21 mouse cellular contexts compared by ENCODE assay signal in genomic region chr3:54474209-54474608, GRCm38 (mm10).
DNase-seq lines count a peak whose midpoint lies in the region; ATAC-seq and TF ChIP-seq lines count a peak whose summit lies in the region.
"Had no signal": no experiment of that assay in that cellular context is flagged by ENCODE, and none has a peak within 500 bp of the region (broad histone marks: within the 10 kb centered on the region; RNA-seq: fewer than 3 reads in every experiment).

No protein-coding gene starts in this region.

- H3K9ac ChIP-seq in lung, postnatal 0 days (replicated peaks; ENCODE audit: low read depth): no peak overlapping the region
- H3K9ac ChIP-seq: hindbrain, embryonic 15.5 days; intestine, embryonic 15.5 days; limb, embryonic 15.5 days; liver, embryonic 15.5 days; midbrain, embryonic 12.5 days; neural tube, embryonic 12.5 days had no signal

- H3K4me2 ChIP-seq in lung, postnatal 0 days (replicated peaks; ENCODE audit: low read depth, low read length): no peak overlapping the region
- H3K4me2 ChIP-seq: hindbrain, embryonic 15.5 days; intestine, embryonic 15.5 days; limb, embryonic 15.5 days; liver, embryonic 15.5 days; midbrain, embryonic 12.5 days; neural tube, embryonic 12.5 days had no signal

- H3K36me3 ChIP-seq in lung, postnatal 0 days (ENCODE audit: insufficient read depth, low read length): no peaks in the 10 kb centered on the region
- no peaks in the 10 kb centered on the region for H3K36me3 ChIP-seq in midbrain, embryonic 10.5 days
- H3K36me3 ChIP-seq: hindbrain, embryonic 15.5 days; intestine, embryonic 15.5 days; limb, embryonic 15.5 days; liver, embryonic 15.5 days; midbrain, embryonic 12.5 days; neural tube, embryonic 12.5 days had no signal

- no peaks in the 10 kb centered on the region for H3K9me3 ChIP-seq in lung, postnatal 0 days (ENCODE audit: low read length)
- H3K9me3 ChIP-seq in midbrain, embryonic 10.5 days (replicated peaks): no peaks in the 10 kb centered on the region
- H3K9me3 ChIP-seq: hindbrain, embryonic 15.5 days; intestine, embryonic 15.5 days; limb, embryonic 15.5 days; liver, embryonic 15.5 days; midbrain, embryonic 12.5 days; neural tube, embryonic 12.5 days had no signal

- no peak for TF ChIP-seq CTCF in lung, postnatal 0 days (IDR thresholded peaks at IDR 0.05)

- H3K27ac ChIP-seq in lung, postnatal 0 days (ENCODE audit: low read length): no peak overlapping the region
- no peak overlapping the region for H3K27ac ChIP-seq in midbrain, embryonic 10.5 days (replicated peaks)
- H3K27ac ChIP-seq: hindbrain, embryonic 15.5 days; intestine, embryonic 15.5 days; limb, embryonic 15.5 days; liver, embryonic 15.5 days; midbrain, embryonic 12.5 days; neural tube, embryonic 12.5 days had no signal

- H3K4me1 ChIP-seq in lung, postnatal 0 days (ENCODE audit: insufficient read depth, low read depth, low read length): no peaks in the 10 kb centered on the region
- H3K4me1 ChIP-seq in midbrain, embryonic 10.5 days: no peaks in the 10 kb centered on the region
- H3K4me1 ChIP-seq: hindbrain, embryonic 15.5 days; liver, embryonic 15.5 days; midbrain, embryonic 12.5 days; neural tube, embryonic 12.5 days had no signal

- H3K4me3 ChIP-seq in lung, postnatal 0 days (ENCODE audit: low read depth, low read length): no peak overlapping the region
- H3K4me3 ChIP-seq in midbrain, embryonic 10.5 days: no peak overlapping the region
- H3K4me3 ChIP-seq: hindbrain, embryonic 15.5 days; intestine, embryonic 15.5 days; limb, embryonic 15.5 days; liver, embryonic 15.5 days; midbrain, embryonic 12.5 days; neural tube, embryonic 12.5 days had no signal

- WGBS in lung, postnatal 0 days: 53% methylated on average over 6 of the region's 6 CpGs
- 87% methylated on average over 6 of the region's 6 CpGs for WGBS in midbrain, embryonic 10.5 days

- H3K27me3 ChIP-seq in lung, postnatal 0 days (replicated peaks; ENCODE audit: insufficient read depth, low read length): no peaks in the 10 kb centered on the region
- H3K27me3 ChIP-seq in midbrain, embryonic 10.5 days (ENCODE audit: low read depth, poor library complexity, severe bottlenecking): no peaks in the 10 kb centered on the region
- H3K27me3 ChIP-seq: CH12.LX; hindbrain, embryonic 15.5 days; intestine, embryonic 15.5 days; limb, embryonic 15.5 days; liver, embryonic 15.5 days; midbrain, embryonic 12.5 days; neural tube, embryonic 12.5 days had no signal

- no peak for DNase-seq in frontal cortex, postnatal 14 days (ENCODE audit: low spot score in 2 of 2)
- DNase-seq in heart, postnatal 10 days: peak; percentile 29 to 42
- no peak for DNase-seq in heart, postnatal 25 days (ENCODE audit: low spot score)
- peak; percentile 16 for DNase-seq in lung, postnatal 0 days (ENCODE audit: low spot score)
- DNase-seq in lung, postnatal 4 days: no peak
- no peak for DNase-seq in layer of hippocampus, adult 9-11 months
- no peak for DNase-seq in midbrain, embryonic 10.5 days (ENCODE audit: low spot score)
- DNase-seq: adrenal gland, postnatal 36 days; cerebellum, adult 9-10 months; heart, postnatal 4 days; layer of hippocampus, postnatal 36 days; thymus, postnatal 36 days had no signal

- ATAC-seq in frontal cortex, adult (ENCODE audit: low TSS enrichment): peak; percentile 65; the same call in 1 of the 2 replicates
- no peak for ATAC-seq in lung, postnatal 0 days
- ATAC-seq: forebrain, embryonic 14.5 days; intestine, embryonic 15.5 days had no signal

- intact Hi-C loops in heart, postnatal 10 days (cut with DNase I): no loop called here
- intact Hi-C loops in heart, postnatal 25 days (cut with DNase I): no loop called here

- no peak for TF ChIP-seq EP300 in lung, postnatal 0 days (IDR thresholded peaks at IDR 0.05)

Comparison
In these comparisons a context has a peak if more than half of its experiments do, and no peak if none do; other contexts are left out.
1. DNase-seq: peak in heart, postnatal 10 days (2 of 2) and lung, postnatal 0 days (single experiment); none in frontal cortex, postnatal 14 days (0 of 2), heart, postnatal 25 days (single experiment), lung, postnatal 4 days (0 of 2), layer of hippocampus, adult 9-11 months (single experiment) and midbrain, embryonic 10.5 days (single experiment).